18 mouse cellular contexts compared by ENCODE assay signal in the genomic region with DNA sequence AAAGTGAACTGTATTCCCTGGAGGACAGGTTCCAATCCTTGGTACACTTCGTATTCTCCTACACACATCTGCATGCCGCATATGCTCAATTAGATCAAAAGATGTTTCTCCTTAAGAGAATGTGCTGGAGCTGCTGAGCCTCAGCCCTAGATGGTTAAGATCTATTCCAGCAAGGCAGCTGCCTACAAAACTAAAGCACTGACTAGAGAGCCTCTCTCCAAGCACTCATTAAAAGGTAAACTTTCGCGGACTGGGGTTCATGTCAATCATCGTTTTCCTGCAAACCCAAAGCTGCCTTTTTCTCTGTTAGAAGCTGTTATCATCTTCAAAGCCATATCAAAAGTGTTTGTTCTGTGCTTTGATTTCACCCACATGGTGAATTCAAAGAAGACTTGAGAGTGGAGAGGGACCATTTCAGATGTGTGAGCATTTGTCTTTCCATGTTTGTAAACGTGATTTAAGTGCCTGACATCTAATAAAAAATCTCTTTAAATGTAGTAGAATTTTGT.
"Had no signal": no experiment of that assay in that cellular context is flagged by ENCODE, and none has a peak within 500 bp of the region (broad histone marks: within the 10 kb centered on the region; RNA-seq: fewer than 3 reads in every experiment).

No protein-coding gene starts in this region.

- H3K36me3 ChIP-seq: limb, embryonic 12.5 days; limb, embryonic 15.5 days had no signal

- H3K27me3 ChIP-seq: limb, embryonic 12.5 days; limb, embryonic 15.5 days had no signal

- H3K4me3 ChIP-seq: limb, embryonic 12.5 days; limb, embryonic 15.5 days had no signal

- H3K4me2 ChIP-seq: limb, embryonic 12.5 days; limb, embryonic 15.5 days; liver, embryonic 11.5 days; lung, embryonic 14.5 days had no signal

- DNase-seq: kidney, adult 18-20 months; kidney, adult 9 months; kidney, postnatal 14 days; kidney, postnatal 4 days; left cerebral cortex, postnatal 4 days; liver, postnatal 0 days; lung, embryonic 14.5 days; right cerebral cortex, postnatal 14 days; spleen, adult 18-20 months; thymus, adult 18-20 months; thymus, postnatal 36 days had no signal

- H3K27ac ChIP-seq: limb, embryonic 12.5 days; limb, embryonic 15.5 days; liver, embryonic 14.5 days; macrophage had no signal

- H3K4me1 ChIP-seq: limb, embryonic 12.5 days; limb, embryonic 15.5 days had no signal

- H3K9me3 ChIP-seq: limb, embryonic 12.5 days; limb, embryonic 15.5 days had no signal

- H3K9ac ChIP-seq: limb, embryonic 12.5 days; limb, embryonic 15.5 days; liver, embryonic 14.5 days; liver, postnatal 0 days; lung, embryonic 14.5 days had no signal

- ATAC-seq: intestine, embryonic 16.5 days; liver, postnatal 0 days; lung, postnatal 0 days had no signal
